Mouse (Mus musculus) ES-E14 (cell line): ENCODE data around the gene Nob1.

Experiments used
- CHD2 ChIP-seq: IDR thresholded peaks from 2 replicates; pipeline ENCODE4 v1.6.1; 2014; ENCODE audit warnings: mild to moderate bottlenecking, low read depth, low read length, inconsistent platforms
- HCFC1 ChIP-seq: IDR thresholded peaks from 2 replicates; pipeline ENCODE4 v1.6.1; 2012; ENCODE audit warnings: low read length, inconsistent platforms, borderline replicate concordance; ENCODE audit not compliant: insufficient read depth
- MAFK ChIP-seq: IDR thresholded peaks from 2 replicates; pipeline ENCODE4 v1.6.1; 2014; ENCODE audit warnings: mild to moderate bottlenecking, low read depth, low read length, inconsistent platforms; ENCODE audit not compliant: insufficient read depth
- ZC3H11A ChIP-seq: IDR thresholded peaks from 2 replicates; pipeline ENCODE4 v1.6.1; 2012; ENCODE audit warnings: low read depth, mild to moderate bottlenecking, inconsistent platforms, low read length, borderline replicate concordance
- ZNF384 ChIP-seq: IDR thresholded peaks from 2 replicates; pipeline ENCODE4 v1.6.1; 2012; ENCODE audit warnings: low read depth, low read length, inconsistent platforms

- TF ChIP-seq MAFK (no peak), HCFC1 (no peak), ZNF384 (no peak), CHD2 (no peak), ZC3H11A (no peak)
Observed at GRCm38 (mm10) chr8:107396106-107396670, 28.7 kb downstream of the Nob1 start.
